Mouse (Mus musculus) ovary, postnatal 36 days (tissue): ENCODE results near the gene Aipl1.

Source experiments
- DNase-seq: peaks from one replicate; pipeline ENCODE4 v3.0.0; 2022; ENCODE audit warnings: low spot score, mixed read lengths

Gene Aipl1

DNA sequence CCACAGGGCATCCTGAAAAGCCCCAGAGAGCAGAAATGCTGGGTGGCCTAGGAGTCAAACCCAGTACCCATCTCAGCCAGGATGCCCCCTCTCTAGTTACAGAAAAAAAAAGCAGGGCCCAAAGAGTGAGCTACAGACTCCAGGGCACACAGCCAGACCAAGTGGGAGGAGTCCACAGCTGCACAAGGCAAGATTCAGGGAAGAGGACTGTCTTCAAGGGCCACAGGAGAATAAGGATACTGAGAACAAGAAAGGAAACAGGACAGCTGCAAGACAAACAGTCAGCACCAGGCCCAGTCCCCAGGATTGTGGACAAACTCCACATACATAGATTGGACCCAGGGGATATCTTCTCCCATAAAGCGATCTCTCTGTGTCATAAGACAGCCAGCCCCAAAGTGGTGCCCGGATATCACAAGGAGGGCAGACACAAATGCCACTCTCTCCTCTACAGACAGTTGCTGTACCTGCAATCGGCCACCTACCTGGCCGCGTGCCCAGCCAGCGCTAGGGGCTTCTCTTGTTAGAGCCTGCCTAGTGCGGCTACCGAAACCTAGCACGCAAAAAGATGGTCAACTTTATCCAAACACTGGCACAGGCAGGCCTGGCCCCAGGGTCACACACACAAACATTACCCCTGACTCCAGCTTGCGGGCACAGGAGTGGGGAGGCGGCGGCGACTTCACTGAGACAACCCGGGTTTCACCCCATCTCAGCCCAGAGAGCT, 13.0 kb upstream of the Aipl1 start:
- peak; percentile 12 for DNase-seq

GRCm38 (mm10) chr11:72049171-72049759, 12.0 kb upstream of the Aipl1 start:
- DNase-seq, result no peak

- DNase-seq, result no peak
Observed at GRCm38 (mm10) chr11:72048730-72049129, 11.4 kb upstream of the Aipl1 start.

DNA sequence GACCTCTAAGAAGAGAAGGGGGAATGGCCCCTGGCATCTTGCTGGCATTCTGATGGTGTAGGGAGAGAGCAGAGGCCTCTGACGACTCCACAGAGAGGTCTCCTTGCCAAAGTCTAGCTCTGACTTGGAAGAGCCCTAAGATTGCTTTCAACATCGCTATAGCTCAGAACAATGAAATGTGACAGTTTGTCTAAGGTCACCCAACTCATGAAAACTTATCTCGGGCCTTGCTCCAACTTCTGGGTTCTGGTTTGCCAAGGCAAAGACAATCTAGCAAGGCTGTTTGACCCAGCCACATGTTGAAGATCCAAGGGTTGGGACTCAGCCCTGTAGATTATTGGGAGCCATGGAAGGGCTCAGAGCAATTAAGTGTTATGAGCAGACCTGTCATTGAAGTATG, 6.9 kb upstream of the Aipl1 start:
- no peak for DNase-seq

GRCm38 (mm10) chr11:72042631-72043030, 5.3 kb upstream of the Aipl1 start:
- no peak for DNase-seq

GRCm38 (mm10) chr11:72041768-72042607, 4.7 kb upstream of the Aipl1 start, which contains the start of gene Pimreg:
Pimreg (plus strand) TSS chr11:72042032.
- peak; percentile 80 for DNase-seq

- DNase-seq, result no peak
Observed at GRCm38 (mm10) chr11:72041290-72041767, 4.0 kb upstream of the Aipl1 start.

DNA sequence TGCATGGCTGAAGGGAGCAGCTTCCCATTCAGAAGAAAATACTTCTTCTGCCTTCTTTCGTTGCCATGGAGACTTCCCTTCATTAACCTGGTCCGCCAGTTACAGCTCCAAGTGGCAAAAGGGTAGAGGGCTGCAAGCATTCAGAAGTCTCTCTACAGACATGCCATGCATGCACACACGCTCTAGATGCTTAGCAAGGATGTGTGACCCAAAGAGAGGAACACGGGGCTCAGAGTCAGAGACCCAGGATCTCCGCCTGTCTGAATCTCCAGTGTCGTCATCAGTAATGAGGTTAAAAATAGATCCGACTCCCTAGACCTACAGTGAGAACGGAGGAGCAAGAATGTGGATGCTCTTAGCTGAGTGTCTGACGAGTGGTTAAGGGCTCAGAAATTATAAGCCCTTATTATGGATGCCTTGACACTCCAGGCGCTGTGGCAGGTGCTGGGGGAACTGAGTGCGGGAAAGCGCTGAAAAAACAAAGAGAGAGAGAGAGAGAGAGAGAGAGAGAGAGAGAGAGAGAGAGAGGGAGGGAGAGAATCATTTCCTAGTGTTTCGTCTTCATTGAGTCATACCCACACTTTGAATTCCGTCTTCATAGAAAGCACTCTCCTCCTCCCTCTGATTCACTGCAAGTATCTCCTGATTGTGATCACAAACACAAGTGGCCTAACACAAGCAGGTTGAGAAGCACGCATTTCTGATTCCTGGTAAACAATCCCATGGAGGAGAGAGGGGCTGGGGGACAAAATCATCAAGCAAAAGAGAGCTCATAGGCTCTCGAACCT, 2.5 kb upstream of the Aipl1 start:
- no peak for DNase-seq

- DNase-seq, result peak; percentile 59
Observed at GRCm38 (mm10) chr11:72037996-72038395, 687 bp upstream of the Aipl1 start.

DNA sequence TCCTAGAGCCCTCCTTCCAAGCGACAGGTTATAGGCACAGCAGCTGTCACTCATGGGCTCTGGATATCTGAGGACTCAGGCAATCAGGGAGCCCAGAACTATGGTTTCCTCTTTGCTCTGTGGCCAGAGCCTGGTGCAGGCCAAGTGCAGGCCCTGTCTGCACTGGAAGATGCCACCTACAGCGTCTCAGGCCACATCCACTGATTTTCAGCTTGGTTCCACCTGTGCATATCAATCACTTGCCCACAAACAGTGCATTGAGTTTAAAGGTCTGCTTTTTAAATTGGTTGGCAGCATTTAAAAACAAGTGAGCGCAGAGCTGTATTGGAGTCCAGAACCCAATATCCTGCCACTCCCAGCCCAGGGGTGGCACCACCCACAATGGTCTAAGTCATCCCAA, 4.7 kb downstream of the Aipl1 start:
- DNase-seq, result no peak

DNA sequence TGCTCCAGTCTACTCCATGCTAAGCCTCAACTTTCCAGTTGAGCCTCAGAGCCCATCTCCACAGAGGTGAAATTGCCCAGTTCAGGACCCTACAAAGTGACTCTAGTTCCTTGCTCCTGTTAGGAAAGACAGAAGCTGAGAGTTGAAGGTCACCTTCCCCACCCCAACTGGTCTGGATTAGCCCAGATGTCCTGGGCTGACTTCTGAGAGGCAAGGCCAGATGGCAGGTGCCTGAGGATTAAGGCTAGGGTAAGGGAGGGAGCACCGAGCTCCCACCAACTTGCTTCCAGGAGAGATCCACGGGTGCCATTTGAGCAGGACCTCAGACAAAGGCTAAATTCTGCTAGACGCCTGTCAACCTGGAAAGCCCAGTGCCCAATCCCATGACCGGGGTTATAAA, 5.2 kb downstream of the Aipl1 start:
- no peak for DNase-seq

DNA sequence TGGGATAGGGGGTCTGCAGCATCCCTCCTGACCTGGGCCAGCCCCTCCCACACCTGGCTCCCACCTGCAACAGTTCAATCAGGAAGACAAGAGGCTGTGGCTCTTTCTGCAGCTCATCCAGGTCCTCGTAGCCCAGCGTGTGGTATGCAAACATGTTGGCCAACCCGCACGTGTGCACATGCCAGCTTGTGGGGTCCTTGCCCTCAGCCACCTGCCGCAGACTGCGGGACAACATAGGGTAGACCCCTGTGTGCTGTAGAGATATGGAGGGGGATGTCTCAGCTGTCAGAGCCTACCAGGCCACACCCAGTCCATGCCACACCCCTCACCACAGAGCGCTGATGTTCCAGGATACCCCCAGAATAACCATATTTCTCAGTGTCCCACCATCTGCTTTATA, 6.0 kb downstream of the Aipl1 start:
- no peak for DNase-seq

GRCm38 (mm10) chr11:72029143-72029542, 8.2 kb downstream of the Aipl1 start:
- peak; percentile 53 for DNase-seq

DNA sequence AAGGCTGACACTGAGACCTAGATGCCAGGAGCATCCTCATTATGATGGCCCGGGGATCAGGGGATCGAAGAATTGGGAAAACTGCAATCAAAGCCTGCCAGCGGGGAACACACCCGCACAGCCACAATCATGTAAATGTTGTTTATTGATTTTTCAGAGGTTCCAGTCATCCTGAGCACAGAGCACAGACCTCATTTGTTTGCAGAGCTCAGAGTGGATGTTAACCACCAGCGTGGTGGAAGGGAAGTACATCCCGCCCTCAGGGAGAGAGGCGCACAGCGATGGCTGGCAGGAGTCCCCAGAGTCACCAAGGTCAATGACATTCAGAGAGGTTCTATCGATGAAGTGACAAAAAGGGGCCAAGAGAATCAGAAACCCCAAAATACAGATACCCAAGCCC, 9.5 kb downstream of the Aipl1 start:
- DNase-seq, result no peak

GRCm38 (mm10) chr11:72026516-72026915, 10.8 kb downstream of the Aipl1 start:
- no peak for DNase-seq

DNA sequence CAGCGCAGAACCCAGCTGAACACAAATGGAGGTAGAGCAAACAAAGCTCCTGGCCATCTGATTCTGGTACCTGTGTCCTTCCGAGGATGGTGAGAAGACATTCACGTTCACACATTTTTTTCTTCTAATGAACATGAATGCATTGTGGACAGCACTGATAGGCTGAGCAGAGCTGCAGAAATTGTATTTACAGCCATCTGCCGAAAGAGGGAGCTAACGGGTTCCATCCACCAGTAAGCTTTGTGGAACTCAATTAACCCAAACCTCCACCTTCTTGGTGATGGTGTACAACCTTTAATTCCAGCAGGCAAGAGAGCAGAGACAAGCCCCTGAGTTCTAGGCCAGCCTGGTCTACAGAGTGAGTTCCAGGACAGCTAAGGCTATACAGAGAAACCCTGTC, 11.5 kb downstream of the Aipl1 start:
- DNase-seq, result no peak

DNA sequence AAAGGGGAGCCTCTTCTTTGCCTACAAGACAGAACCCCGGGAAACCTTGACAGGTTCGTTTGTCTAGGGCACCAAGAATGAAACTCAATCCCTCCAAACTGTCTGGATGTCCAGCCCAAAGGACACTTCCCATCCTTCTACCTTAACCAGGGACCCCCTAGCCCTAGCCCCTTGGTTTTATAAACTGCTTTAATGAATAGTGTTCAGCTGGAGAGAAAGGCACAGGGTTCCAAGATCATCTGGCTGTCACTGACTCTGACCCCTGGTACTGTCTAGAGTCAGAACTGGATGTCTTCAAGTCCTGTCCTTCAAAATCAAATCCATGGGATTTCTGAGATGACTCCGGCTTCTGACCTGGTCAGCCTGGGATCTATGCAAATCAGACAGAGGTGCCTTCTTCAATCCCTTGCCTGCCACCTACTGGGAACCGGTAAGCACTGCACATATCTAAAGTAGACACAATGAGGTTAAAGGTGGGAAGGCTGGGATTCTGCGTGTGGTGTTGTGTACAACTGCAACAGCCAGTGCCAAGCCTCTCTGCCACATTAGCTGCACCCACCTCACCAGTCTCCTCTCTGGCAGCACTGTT, 13.0 kb downstream of the Aipl1 start:
- peak; percentile 37 for DNase-seq

DNA sequence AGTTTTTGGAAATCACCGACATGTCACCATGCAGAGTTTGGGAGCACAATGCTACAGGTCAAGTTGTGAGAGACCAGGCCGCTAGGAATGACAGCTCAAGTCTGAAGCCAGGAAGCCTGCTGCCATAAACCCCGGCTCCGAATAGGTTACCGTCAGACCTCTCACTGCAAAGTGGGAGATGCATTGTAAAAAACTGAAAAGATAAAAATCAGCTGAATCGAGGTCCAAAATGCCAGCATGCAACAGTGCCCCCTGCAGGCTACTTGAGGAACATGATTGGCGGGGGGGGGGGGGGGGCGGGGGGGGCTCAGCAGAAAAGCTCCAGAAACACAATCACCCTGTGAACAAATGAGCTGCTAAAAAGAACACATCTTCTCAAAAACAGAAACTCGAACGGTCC, 13.7 kb downstream of the Aipl1 start:
- no peak for DNase-seq

GRCm38 (mm10) chr11:72022827-72023226, 14.5 kb downstream of the Aipl1 start:
- DNase-seq, result no peak

DNA sequence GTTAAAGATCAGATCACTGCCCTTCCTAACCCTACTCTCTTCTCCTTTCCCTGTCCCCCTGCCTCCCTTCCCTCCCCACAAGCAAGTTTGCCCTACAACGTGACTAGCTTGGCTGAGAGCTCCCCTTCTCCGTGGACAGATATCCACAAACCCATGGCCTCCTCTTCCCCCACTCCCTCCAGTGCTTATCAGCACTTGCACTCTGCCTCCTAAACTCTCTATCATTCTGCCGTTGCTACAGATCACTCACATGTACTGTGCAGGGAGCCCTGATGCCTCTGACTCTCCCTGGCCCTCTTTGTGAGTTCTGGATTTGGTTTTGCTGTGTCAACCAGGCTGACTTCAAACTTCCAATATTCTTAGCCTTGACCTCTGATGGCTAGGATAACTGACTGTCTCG, 16.3 kb downstream of the Aipl1 start:
- DNase-seq, result no peak

GRCm38 (mm10) chr11:72017253-72017601, 20.1 kb downstream of the Aipl1 start:
- DNase-seq, result no peak
